ENCODE assay signal across 24 mouse cellular contexts in the genomic region with DNA sequence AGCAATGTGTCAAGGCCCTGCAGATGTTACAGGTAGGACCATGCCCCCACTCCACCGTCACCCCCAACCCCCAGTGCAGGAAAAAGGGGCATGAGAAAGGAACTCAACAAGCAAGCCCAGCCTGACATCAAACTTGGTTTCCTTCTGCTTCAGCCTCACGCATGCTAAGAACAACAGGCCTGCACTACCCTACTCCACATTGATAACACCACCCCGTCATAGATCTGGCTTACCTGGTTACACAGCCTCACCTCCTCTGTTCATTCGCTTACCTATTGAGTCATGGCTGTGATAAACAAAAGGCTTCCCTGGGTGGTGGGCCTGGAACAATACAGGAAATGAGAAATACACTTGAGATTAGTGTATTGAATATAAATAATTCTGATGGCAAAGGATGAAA. TPM values are rescaled to one million over a fixed set of nuclear protein-coding genes. Genes with fewer than 3 reads are reported as not detected.
A peak's percentile ranks its signal among the peaks of the same experiment; 100 is the strongest.
DNase-seq lines count a peak whose midpoint lies in the region; ATAC-seq and TF ChIP-seq lines count a peak whose summit lies in the region.
"Had no signal": no experiment of that assay in that cellular context is flagged by ENCODE, and none has a peak within 500 bp of the region (broad histone marks: within the 10 kb centered on the region; RNA-seq: fewer than 3 reads in every experiment).

No protein-coding gene starts in this region.

- H3K4me1 ChIP-seq in stomach, embryonic 16.5 days (ENCODE audit: control insufficient read depth, insufficient read depth, low read length) = peaks cover 7% of the 10 kb centered on the region; the same call in 1 of the 2 replicates
- no peaks in the 10 kb centered on the region for H3K4me1 ChIP-seq in stomach, postnatal 0 days (replicated peaks; ENCODE audit: control insufficient read depth, insufficient read depth)
- peaks cover 11% of the 10 kb centered on the region; the same call in 1 of the 2 replicates for H3K4me1 ChIP-seq in forebrain, embryonic 13.5 days
- H3K4me1 ChIP-seq: embryonic facial prominence, embryonic 12.5 days; hindbrain, embryonic 10.5 days; hindbrain, embryonic 13.5 days had no signal

- H3K4me2 ChIP-seq in stomach, embryonic 16.5 days (ENCODE audit: low read depth, low read length) = no peak overlapping the region
- H3K4me2 ChIP-seq in stomach, postnatal 0 days (replicated peaks; ENCODE audit: low read depth) = no peak overlapping the region
- no peak overlapping the region for H3K4me2 ChIP-seq in forebrain, embryonic 13.5 days
- H3K4me2 ChIP-seq: embryonic facial prominence, embryonic 12.5 days; forebrain, embryonic 12.5 days; heart, embryonic 11.5 days; hindbrain, embryonic 13.5 days had no signal

- no peak overlapping the region for H3K4me3 ChIP-seq in stomach, embryonic 16.5 days (replicated peaks; ENCODE audit: low read length)
- H3K4me3 ChIP-seq in stomach, postnatal 0 days (ENCODE audit: low read depth, low read length) = no peak overlapping the region
- H3K4me3 ChIP-seq in forebrain, embryonic 13.5 days = no peak overlapping the region
- H3K4me3 ChIP-seq: embryonic facial prominence, embryonic 12.5 days; erythroblast, embryonic 14.5 days; forebrain, embryonic 12.5 days; hindbrain, embryonic 10.5 days; hindbrain, embryonic 13.5 days had no signal

- no peak for TF ChIP-seq CTCF in stomach, postnatal 0 days (IDR thresholded peaks at IDR 0.05; ENCODE audit: low read depth)

- ATAC-seq in stomach, embryonic 16.5 days (ENCODE audit: insufficient read depth, low FRiP score) = peak; percentile 74
- no peak for ATAC-seq in stomach, postnatal 0 days (ENCODE audit: low FRiP score, low TSS enrichment)
- no peak for ATAC-seq in forebrain, embryonic 13.5 days
- ATAC-seq: activated CD4-positive, CD25-positive, alpha-beta regulatory T cell, adult 4 months; CD4-positive, CD25-positive, alpha-beta regulatory T cell, adult 4 months; forebrain, embryonic 16.5 days; hindbrain, embryonic 16.5 days had no signal

- 65% methylated on average over 4 of the region's 4 CpGs for WGBS in stomach, embryonic 16.5 days
- WGBS in stomach, postnatal 0 days = 58% methylated on average over 4 of the region's 4 CpGs
- 78% methylated on average over 4 of the region's 4 CpGs for WGBS in forebrain, embryonic 13.5 days

- DNase-seq in stomach, postnatal 0 days (ENCODE audit: low spot score) = no peak
- peak; percentile 9 for DNase-seq in thymus, postnatal 25 days
- DNase-seq in thymus, postnatal 10 days (ENCODE audit: low spot score in 2 of 2) = no peak
- DNase-seq in naive thymus-derived CD4-positive, alpha-beta T cell, adult 2 months (ENCODE audit: low read depth) = peak; percentile 10
- DNase-seq: adrenal gland, adult 8-10 months; adrenal gland, postnatal 25 days; cerebellum, adult 18-20 months; cerebellum, adult 9-10 months; cerebellum, postnatal 14 days; gastrocnemius, postnatal 10 days; gastrocnemius, postnatal 36 days; heart, postnatal 36 days had no signal

- no peaks in the 10 kb centered on the region for H3K36me3 ChIP-seq in stomach, embryonic 16.5 days (ENCODE audit: control insufficient read depth, insufficient read depth, low read length)
- no peaks in the 10 kb centered on the region for H3K36me3 ChIP-seq in stomach, postnatal 0 days (ENCODE audit: control insufficient read depth, insufficient read depth, low read length)
- H3K36me3 ChIP-seq in forebrain, embryonic 13.5 days (ENCODE audit: poor library complexity, severe bottlenecking) = no peaks in the 10 kb centered on the region
- H3K36me3 ChIP-seq: embryonic facial prominence, embryonic 12.5 days; forebrain, embryonic 12.5 days; hindbrain, embryonic 10.5 days; hindbrain, embryonic 13.5 days had no signal

- no peak overlapping the region for H3K9ac ChIP-seq in stomach, embryonic 16.5 days (ENCODE audit: low read length)
- H3K9ac ChIP-seq in stomach, postnatal 0 days (ENCODE audit: low read length) = no peak overlapping the region
- no peak overlapping the region for H3K9ac ChIP-seq in forebrain, embryonic 13.5 days
- H3K9ac ChIP-seq: embryonic facial prominence, embryonic 12.5 days; forebrain, embryonic 12.5 days; hindbrain, embryonic 13.5 days had no signal

- no peak overlapping the region for H3K27ac ChIP-seq in stomach, embryonic 16.5 days (ENCODE audit: low read length)
- no peak overlapping the region for H3K27ac ChIP-seq in stomach, postnatal 0 days (replicated peaks)
- no peak overlapping the region for H3K27ac ChIP-seq in forebrain, embryonic 13.5 days
- H3K27ac ChIP-seq: embryonic facial prominence, embryonic 12.5 days; forebrain, embryonic 12.5 days; hindbrain, embryonic 10.5 days; hindbrain, embryonic 13.5 days had no signal

- H3K9me3 ChIP-seq in stomach, embryonic 16.5 days (replicated peaks; ENCODE audit: control insufficient read depth, low read length) = no peaks in the 10 kb centered on the region
- no peaks in the 10 kb centered on the region for H3K9me3 ChIP-seq in stomach, postnatal 0 days (ENCODE audit: control insufficient read depth, low read length)
- no peaks in the 10 kb centered on the region for H3K9me3 ChIP-seq in forebrain, embryonic 13.5 days (replicated peaks)
- H3K9me3 ChIP-seq: embryonic facial prominence, embryonic 12.5 days; forebrain, embryonic 12.5 days; hindbrain, embryonic 10.5 days; hindbrain, embryonic 13.5 days had no signal

- H3K27me3 ChIP-seq in stomach, embryonic 16.5 days (ENCODE audit: control insufficient read depth, insufficient read depth, low read length) = no peaks in the 10 kb centered on the region
- no peaks in the 10 kb centered on the region for H3K27me3 ChIP-seq in stomach, postnatal 0 days (ENCODE audit: control insufficient read depth, insufficient read depth, low read length)
- H3K27me3 ChIP-seq in forebrain, embryonic 13.5 days = no peaks in the 10 kb centered on the region
- H3K27me3 ChIP-seq: embryonic facial prominence, embryonic 12.5 days; forebrain, embryonic 12.5 days; hindbrain, embryonic 13.5 days had no signal

- no peak for TF ChIP-seq EP300 in stomach, postnatal 0 days (optimal IDR thresholded peaks at IDR 0.05)

RNA-seq across cellular contexts. Expression of a gene that starts 26.8 kb away (rescaled TPM):
- polyA plus RNA-seq in stomach, embryonic 16.5 days (2015; fragmentation: Nextera tagmentation; extraction: Ambion mirVana) = 31.1 and 33.7 TPM in 2 replicates
- polyA plus RNA-seq in stomach, postnatal 0 days (2015; fragmentation: Nextera tagmentation; extraction: Ambion mirVana) = 21.9 and 22.3 TPM in 2 replicates
- 60.2 and 62.7 TPM in 2 replicates for polyA plus RNA-seq in forebrain, embryonic 13.5 days (2015; fragmentation: Nextera tagmentation; extraction: Ambion mirVana)

Comparison
In these comparisons a context has a peak if more than half of its experiments do, and no peak if none do; other contexts are left out.
1. DNase-seq: peak in thymus, postnatal 25 days (single experiment) and naive thymus-derived CD4-positive, alpha-beta T cell, adult 2 months (single experiment); none in stomach, postnatal 0 days (single experiment) and thymus, postnatal 10 days (0 of 2).